Mouse (Mus musculus) midbrain, embryonic 11.5 days (tissue): Measurements from ENCODE around the gene Defb41. TPM values are rescaled to one million over a fixed set of nuclear protein-coding genes. Genes with fewer than 3 reads are reported as not detected.
"Not testable (repeated sequence)": the region's sequence is repeated elsewhere in the genome, so short reads cannot be mapped to it uniquely, and the experiment has no call there.

ENCODE experiments used
- ATAC-seq: fragments of 200-750 bp; cut with Nextera tagmentation; 2 replicates; pipeline ENCODE4 v1.8.0; 2017; ENCODE audit warnings: moderate TSS enrichment, moderate library complexity; ENCODE audit not compliant: low FRiP score
- DNase-seq: peaks from one replicate; pipeline ENCODE4 v3.0.0; 2015; ENCODE audit warnings: low spot score; ENCODE audit errors: missing footprints
- H3K27ac ChIP-seq: fragments of 300-500 bp; sonication (generic); 2 replicates; pipeline ENCODE4 v1.5.1; 2014; ENCODE audit warnings: low read depth, low read length
- H3K27me3 ChIP-seq: fragments of 300-500 bp; sonication (generic); 2 replicates; pipeline ENCODE4 v1.6.1; 2014; ENCODE audit warnings: mild to moderate bottlenecking, low read length, moderate library complexity, mixed read lengths; ENCODE audit not compliant: control insufficient read depth, insufficient read depth
- H3K36me3 ChIP-seq: fragments of 300-500 bp; sonication (generic); 2 replicates; pipeline ENCODE4 v1.6.1; 2014; ENCODE audit warnings: mild to moderate bottlenecking, low read length, moderate library complexity, mixed read lengths; ENCODE audit not compliant: control insufficient read depth, insufficient read depth
- H3K4me1 ChIP-seq: fragments of 300-500 bp; sonication (generic); 2 replicates; pipeline ENCODE4 v1.6.1; 2014; ENCODE audit warnings: low read length; ENCODE audit not compliant: control insufficient read depth, insufficient read depth
- H3K4me2 ChIP-seq: fragments of 300-500 bp; sonication (generic); 2 replicates; pipeline ENCODE4 v1.6.1; 2014; ENCODE audit warnings: mild to moderate bottlenecking, moderate library complexity
- H3K4me3 ChIP-seq: fragments of 300-500 bp; sonication (generic); 2 replicates; pipeline ENCODE4 v1.5.1; 2014; ENCODE audit warnings: low read depth, low read length
- H3K9ac ChIP-seq: fragments of 300-500 bp; sonication (generic); 2 replicates; pipeline ENCODE4 v1.6.1; 2014; ENCODE audit warnings: low read length
- H3K9me3 ChIP-seq: fragments of 300-500 bp; sonication (generic); 2 replicates; pipeline ENCODE4 v1.6.1; 2016; ENCODE audit warnings: low read length; ENCODE audit not compliant: control insufficient read depth
- WGBS: fragments of 180-500 bp; shearing (Covaris S2); extraction: QIAGEN DNeasy Blood & Tissue Kit; methylation state at CpG from one replicate; pipeline ENCODE4 v1.1.7; 2014; 5-methylcytosine and 5-hydroxymethylcytosine counted together
- polyA plus RNA-seq: library from polyadenylated mRNA; unstranded; fragments of >200 nt; fragmentation: Nextera tagmentation; extraction: Ambion mirVana; gene quantifications from 2 replicates; pipeline ENCODE4 v1.2.1, GENCODE M21; 2014

The Defb41 gene
- polyA plus RNA-seq: not detected in 2 replicates

DNA sequence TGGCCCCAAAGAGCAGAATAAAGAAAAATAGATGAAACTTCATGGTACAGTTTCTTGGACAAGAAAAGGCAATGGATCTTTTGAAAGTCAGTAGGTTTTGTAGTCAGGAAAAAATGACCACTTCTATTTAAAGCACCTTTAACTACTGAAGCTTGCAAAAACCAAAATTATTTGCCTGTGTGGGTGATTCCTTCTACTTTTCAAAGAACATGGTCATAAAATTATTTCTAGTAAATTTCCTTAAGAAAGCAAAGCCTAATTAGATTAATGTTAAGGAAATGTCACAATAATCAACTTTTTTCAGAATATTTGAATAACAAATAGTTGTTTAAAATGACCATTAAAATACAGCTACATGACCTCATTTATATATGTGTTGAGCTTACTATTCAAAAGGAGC lies at the start of gene Defb41:
Defb41 (minus strand) TSS at position 101 of the 400 bp plus-strand sequence.
- no peak within 1 kb of the TSS for H3K4me3 ChIP-seq
- no peak within 1 kb of the TSS for H3K4me2 ChIP-seq
- no peaks in the 10 kb centered on the region for H3K27me3 ChIP-seq
- ATAC-seq (no peak), DNase-seq (no peak)
- H3K27ac ChIP-seq: no peak within 1 kb of the TSS
- H3K9ac ChIP-seq: no peak within 1 kb of the TSS
- no peaks in the 10 kb centered on the region for H3K36me3 ChIP-seq
- H3K4me1 ChIP-seq: no peaks in the 10 kb centered on the region
- H3K9me3 ChIP-seq: no peaks in the 10 kb centered on the region

DNA sequence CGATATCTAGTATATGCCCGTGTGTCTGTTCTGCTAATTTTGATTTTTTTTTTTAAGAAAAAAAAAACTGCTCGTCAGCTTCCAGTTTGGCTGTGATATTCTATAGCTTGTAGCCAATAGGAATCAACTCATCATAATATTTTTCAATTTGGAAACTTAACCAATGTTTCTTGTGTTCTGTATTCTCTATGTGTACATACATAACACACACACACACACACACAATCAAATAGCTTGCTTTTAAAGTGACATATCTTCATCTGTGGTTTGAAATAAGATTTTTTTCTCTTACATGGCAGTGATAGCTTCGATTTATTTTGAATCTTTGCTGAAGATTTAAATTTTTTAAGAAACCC lies 43.5 kb upstream of the Defb41 start:
- no peak for DNase-seq
- no peak for ATAC-seq
- H3K27me3 ChIP-seq: no peaks in the 10 kb centered on the region

DNA sequence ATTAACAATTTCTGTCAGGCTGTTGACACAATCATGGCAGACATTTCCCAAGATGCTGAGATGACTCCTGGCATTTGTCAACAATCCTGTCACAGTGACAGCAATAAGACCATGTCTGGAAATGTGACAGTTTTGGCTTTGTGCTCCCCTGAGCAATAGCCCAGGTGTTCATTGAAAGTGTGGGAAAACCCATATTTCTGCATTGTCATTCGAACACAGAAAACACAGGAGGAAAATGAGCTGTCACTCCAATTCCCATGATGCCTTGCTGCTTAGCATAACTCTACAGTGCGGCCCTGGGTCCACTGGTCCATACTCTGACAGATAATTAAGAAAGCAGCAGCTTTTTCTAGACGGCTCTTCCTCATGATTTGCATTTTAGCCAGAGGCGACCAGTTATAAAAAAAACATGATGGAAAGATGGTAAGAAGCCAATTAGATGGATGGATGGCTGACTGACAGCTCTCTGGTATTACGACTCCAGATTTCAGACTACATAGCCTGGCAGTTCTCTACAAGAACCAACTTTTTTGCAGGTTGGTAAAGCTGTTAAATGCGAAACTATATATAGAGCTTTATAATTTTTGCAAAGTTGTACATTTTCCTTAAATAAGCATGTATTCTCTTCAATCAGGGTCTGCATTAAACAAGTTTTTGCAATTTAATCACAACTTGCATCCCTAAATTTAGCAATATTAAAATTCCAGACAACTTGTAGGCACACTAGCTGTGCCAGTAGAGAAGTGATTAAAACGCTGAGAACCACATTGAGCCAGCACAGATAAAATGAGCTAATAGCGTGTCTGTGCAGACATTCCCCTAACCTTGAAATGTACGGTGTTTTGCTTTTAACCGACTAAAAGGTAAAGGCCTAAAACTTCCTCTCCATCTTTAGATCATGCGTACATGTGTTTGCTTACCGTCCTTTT lies 42.9 kb upstream of the Defb41 start:
- 82% methylated on average over 12 of the region's 12 CpGs for WGBS
- DNase-seq (no peak), ATAC-seq (peak; percentile 63; the same call in 1 of the 2 replicates)

More for the DNA sequence above, 43.5 kb upstream of the Defb41 start:
- H3K9ac ChIP-seq: no peak overlapping the region
- WGBS: 86% methylated on average over 4 of the region's 4 CpGs
- no peaks in the 10 kb centered on the region for H3K36me3 ChIP-seq
- no peak overlapping the region for H3K27ac ChIP-seq
- H3K4me2 ChIP-seq: no peak overlapping the region
- no peaks in the 10 kb centered on the region for H3K4me1 ChIP-seq
- H3K4me3 ChIP-seq: no peak overlapping the region
- H3K9me3 ChIP-seq: no peaks in the 10 kb centered on the region

DNA sequence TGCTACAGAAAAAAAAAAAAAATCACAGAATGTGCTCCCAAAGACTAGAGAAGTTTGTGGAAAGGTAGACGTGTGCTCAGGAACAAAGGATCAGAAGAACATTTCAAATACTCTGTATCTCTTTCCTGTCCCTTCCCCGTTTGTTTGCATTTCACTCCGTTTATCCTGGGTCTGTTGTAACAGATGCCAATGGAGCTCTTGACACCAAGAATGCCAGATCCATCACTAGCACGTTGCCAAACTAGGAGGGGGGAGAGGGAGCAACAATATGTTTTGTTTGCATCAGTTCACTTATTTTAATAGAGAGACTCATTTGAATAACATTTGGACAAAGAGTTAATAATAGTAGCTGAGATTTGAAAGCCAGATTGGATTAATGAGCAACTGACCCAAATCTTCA lies 27.6 kb upstream of the Defb41 start:
- Histone ChIP-seq H3K4me2 (no peak overlapping the region), H3K4me1 (no peaks in the 10 kb centered on the region), H3K27me3 (no peaks in the 10 kb centered on the region), H3K9me3 (no peaks in the 10 kb centered on the region), H3K9ac (no peak overlapping the region), H3K4me3 (no peak overlapping the region), H3K27ac (no peak overlapping the region), H3K36me3 (no peaks in the 10 kb centered on the region)
- ATAC-seq: no peak
- DNase-seq: no peak
- 54% methylated on average over 4 of the region's 4 CpGs for WGBS

More for the DNA sequence above, 42.9 kb upstream of the Defb41 start:
- no peak overlapping the region for H3K9ac ChIP-seq
- H3K27ac ChIP-seq: no peak overlapping the region
- H3K36me3 ChIP-seq: no peaks in the 10 kb centered on the region
- H3K4me3 ChIP-seq: no peak overlapping the region
- H3K27me3 ChIP-seq: no peaks in the 10 kb centered on the region
- no peak overlapping the region for H3K4me2 ChIP-seq
- H3K9me3 ChIP-seq: no peaks in the 10 kb centered on the region
- H3K4me1 ChIP-seq: no peaks in the 10 kb centered on the region

DNA sequence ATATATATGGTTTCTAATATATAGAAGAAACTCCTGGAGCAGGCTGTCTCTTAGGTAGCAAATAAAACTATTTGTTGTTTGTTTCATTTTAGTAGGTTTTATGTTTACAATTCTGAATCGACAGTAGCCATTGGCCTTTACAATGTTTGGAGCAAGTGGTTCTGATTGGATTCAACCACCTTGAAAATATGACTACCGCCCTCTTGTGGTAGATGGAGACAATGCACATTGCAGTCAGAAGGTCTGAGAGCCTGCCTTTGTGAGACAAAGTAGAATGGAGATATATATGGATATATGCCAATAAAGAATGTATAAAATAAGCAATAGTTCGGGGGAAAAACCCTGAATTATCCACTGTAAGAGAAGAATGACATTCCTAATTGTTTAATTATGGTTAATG lies 23.9 kb upstream of the Defb41 start:
- Histone ChIP-seq H3K4me3 (no peak overlapping the region), H3K27me3 (no peaks in the 10 kb centered on the region), H3K36me3 (no peaks in the 10 kb centered on the region), H3K4me2 (no peak overlapping the region), H3K27ac (no peak overlapping the region), H3K9me3 (no peaks in the 10 kb centered on the region), H3K9ac (no peak overlapping the region), H3K4me1 (no peaks in the 10 kb centered on the region)
- WGBS: 39% methylated on average over 3 of the region's 3 CpGs
- DNase-seq: no peak
- ATAC-seq: no peak

DNA sequence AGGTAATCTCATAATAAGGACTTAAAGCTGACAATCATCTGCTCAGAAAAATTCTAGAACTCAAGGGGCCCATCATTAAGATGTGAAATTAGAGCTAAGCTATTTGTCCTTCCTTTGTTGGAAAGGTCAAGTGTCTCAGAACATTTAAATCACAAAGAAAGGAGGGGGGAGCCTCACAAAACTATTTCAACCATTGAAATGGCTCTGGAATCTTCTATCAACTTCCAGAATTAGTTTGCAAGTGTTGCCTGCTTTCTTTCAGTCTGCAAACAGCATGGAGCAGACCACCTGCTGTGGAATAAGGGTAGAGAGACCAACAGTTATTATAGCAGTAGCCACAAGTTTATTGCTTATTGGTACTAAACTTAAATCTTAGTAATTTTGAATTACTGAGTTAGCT lies 22.4 kb upstream of the Defb41 start:
- ATAC-seq: no peak
- Histone ChIP-seq H3K9ac (no peak overlapping the region), H3K27me3 (no peaks in the 10 kb centered on the region), H3K4me2 (no peak overlapping the region), H3K9me3 (no peaks in the 10 kb centered on the region), H3K4me1 (no peaks in the 10 kb centered on the region), H3K27ac (no peak overlapping the region), H3K36me3 (no peaks in the 10 kb centered on the region), H3K4me3 (no peak overlapping the region)
- no peak for DNase-seq

DNA sequence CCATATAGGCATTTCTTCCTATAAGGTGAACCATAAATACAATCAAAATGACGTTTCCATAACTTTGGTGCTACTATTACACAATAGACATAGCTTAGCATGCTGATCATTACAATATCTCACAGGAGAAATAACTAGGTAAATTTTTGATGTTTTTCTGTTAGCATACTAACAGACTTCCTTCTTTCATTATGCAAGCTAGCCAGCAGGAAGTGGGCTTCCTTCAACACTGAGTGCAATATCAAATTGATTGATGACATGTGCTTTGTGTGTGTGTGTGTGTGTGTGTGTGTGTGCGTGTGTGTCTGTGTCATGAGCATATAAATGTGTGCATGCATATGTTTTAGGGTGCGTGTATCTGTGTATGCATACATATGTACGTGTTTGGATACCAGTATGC lies 6.2 kb upstream of the Defb41 start:
- Histone ChIP-seq H3K4me3 (no peak overlapping the region), H3K36me3 (no peaks in the 10 kb centered on the region), H3K9me3 (no peaks in the 10 kb centered on the region), H3K4me1 (no peaks in the 10 kb centered on the region), H3K27ac (no peak overlapping the region), H3K27me3 (no peaks in the 10 kb centered on the region), H3K4me2 (no peak overlapping the region), H3K9ac (no peak overlapping the region)
- DNase-seq (no peak), ATAC-seq (no peak)
- 87% methylated on average over 4 of the region's 4 CpGs for WGBS

DNA sequence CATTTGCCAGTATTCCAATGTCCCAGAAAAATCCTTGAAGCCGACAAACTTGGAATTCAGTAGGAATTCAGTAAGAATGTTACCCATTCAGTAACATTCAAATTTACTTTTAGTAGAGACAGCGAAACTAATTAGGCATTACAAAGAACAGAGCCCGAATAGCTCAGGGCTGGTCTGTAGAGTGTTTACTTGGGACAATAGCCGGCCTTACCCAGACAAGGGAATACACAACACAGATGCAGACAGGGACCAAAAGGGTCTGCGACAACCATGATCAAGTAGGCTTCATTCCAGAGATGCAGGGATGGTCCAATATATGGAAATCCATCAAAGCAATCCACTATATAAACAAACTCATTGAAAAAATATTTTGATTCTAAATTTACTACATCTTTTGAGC lies 3.9 kb upstream of the Defb41 start:
- Histone ChIP-seq H3K36me3 (no peaks in the 10 kb centered on the region), H3K27me3 (no peaks in the 10 kb centered on the region), H3K4me3 (no peak overlapping the region), H3K9ac (no peak overlapping the region), H3K9me3 (no peaks in the 10 kb centered on the region), H3K27ac (no peak overlapping the region), H3K4me2 (no peak overlapping the region), H3K4me1 (no peaks in the 10 kb centered on the region)
- DNase-seq (no peak), ATAC-seq (no peak)
- WGBS: 60% methylated on average over 5 of the region's 5 CpGs

DNA sequence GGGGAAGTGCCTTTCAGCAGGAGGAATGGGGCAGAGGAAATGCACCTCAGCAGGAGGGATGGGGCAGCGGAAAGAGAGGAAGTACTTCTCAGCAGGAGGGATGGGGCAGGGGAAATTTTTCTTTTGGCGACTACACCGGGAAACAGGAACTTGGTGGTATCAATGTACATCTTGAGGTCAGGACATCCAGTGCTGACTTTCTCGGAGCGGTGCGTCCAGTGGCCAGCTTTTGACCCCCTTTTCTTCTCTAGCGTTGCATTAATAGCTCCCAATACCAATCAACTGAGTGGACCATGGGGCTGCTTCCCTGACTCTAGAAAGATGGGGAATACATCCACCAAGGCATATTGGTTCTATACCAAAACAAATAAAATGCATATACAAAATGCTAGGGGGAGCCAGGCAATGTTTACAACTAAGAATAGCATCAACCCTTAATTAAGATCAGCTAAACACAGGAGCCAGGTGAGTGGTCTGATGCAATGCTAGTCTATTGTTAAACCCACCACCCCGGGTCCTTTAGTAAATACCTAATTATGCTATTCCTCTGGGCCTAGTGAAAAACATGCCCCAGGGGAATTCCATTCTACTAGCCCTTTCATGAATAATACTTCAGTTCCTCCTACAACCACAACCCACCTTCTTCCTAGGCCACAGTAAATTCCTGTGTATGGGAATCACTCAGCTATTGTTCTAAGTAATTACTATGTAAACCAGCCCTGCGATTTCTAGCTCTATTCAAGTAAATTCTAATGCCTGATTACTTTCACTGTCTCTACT lies 18.9 kb downstream of the Defb41 start:
- H3K4me2 ChIP-seq, H3K27me3 ChIP-seq, H3K36me3 ChIP-seq, H3K9me3 ChIP-seq, DNase-seq, H3K27ac ChIP-seq, ATAC-seq, H3K9ac ChIP-seq, H3K4me1 ChIP-seq, H3K4me3 ChIP-seq: not testable (repeated sequence)
- 86% methylated on average over 9 of the region's 9 CpGs for WGBS
